Mouse (Mus musculus) E14TG2a.4 (cell line): ENCODE data around the gene Disc1.

Experiments used
- CTCF ChIP-seq: conservative IDR thresholded peaks from 2 replicates; pipeline ENCODE4 v1.5.1; 2014; ENCODE audit warnings: low read length
- POU5F1 ChIP-seq: IDR thresholded peaks from 2 replicates; pipeline ENCODE4 v1.6.1; 2014; ENCODE audit warnings: low read length, borderline replicate concordance

DNA sequence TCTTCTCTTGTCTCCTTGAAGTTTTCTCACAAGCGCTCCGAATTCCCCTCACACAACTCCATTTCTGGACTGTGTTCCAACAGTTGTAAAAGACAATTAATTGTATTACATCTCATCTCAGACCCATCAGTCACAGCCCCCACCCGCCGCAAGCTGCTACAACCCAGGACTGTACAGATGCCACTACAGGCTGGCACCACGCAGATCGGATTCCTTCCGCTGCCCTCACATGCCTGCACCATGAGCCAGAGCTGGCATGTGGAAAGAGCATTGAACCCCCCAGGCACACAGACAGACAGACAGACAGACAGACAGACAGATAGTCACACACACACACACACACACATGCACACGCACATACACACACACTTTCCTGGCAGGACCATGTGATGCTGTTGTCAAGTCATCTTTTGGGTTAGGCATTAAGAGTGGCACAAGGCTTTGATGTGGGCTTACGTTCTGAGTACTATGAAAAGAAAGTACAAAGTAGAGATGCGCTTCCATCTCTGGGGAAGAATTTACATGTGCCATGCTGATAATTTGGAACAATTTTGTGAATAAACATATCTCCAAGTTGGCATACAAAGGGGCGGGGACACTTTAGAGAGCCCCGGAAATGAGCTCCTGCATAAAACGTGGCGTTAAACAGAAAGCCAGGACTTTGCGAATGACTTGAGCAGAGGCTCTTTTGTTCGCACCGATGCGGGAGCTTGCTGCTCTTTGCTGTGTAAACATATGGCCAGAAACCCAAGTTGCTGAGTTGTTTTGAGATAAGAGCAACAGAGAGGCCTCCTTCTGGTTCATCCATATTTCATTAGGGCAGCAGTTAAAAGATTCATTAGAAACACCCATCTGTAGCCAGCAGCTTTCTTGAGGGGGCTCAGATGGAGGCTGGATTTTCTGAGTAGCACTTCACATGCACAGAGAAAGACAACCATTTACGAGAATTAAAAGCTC lies 26.7 kb downstream of the Disc1 start:
- TF ChIP-seq CTCF (no peak), POU5F1 (no peak)
